Mouse (Mus musculus) stomach, embryonic 14.5 days (tissue): ENCODE data around the gene Asb2. TPM values are rescaled to one million over a fixed set of nuclear protein-coding genes. Genes with fewer than 3 reads are reported as not detected.

Experiments used
- ATAC-seq: fragments of 200-750 bp; cut with Nextera tagmentation; 2 replicates; pipeline ENCODE4 v1.8.0; 2017; ENCODE audit warnings: low read depth, moderate TSS enrichment; ENCODE audit not compliant: insufficient number of reproducible peaks, insufficient read depth, low FRiP score
- H3K27ac ChIP-seq: fragments of 300-500 bp; sonication (generic); 2 replicates; pipeline ENCODE4 v1.5.1; 2014; ENCODE audit warnings: mild to moderate bottlenecking, low read length, moderate library complexity, mixed read lengths
- H3K27me3 ChIP-seq: fragments of 300-500 bp; sonication (generic); 2 replicates; pipeline ENCODE4 v1.6.1; 2014; ENCODE audit warnings: low read length, control low read depth, mixed read lengths; ENCODE audit not compliant: control insufficient read depth, insufficient read depth
- H3K36me3 ChIP-seq: fragments of 300-500 bp; sonication (generic); 2 replicates; pipeline ENCODE4 v1.6.1; 2014; ENCODE audit warnings: mild to moderate bottlenecking, control low read depth, low read length, moderate library complexity, mixed read lengths; ENCODE audit not compliant: control insufficient read depth, insufficient read depth
- H3K4me1 ChIP-seq: fragments of 300-500 bp; sonication (generic); 2 replicates; pipeline ENCODE4 v1.6.1; 2014; ENCODE audit warnings: low read length, control low read depth, mixed read lengths; ENCODE audit not compliant: control insufficient read depth, insufficient read depth
- H3K4me2 ChIP-seq: fragments of 300-500 bp; sonication (generic); replicated peaks from 2 replicates; pipeline ENCODE4 v1.6.1; 2014; ENCODE audit warnings: low read depth, low read length, control low read depth
- H3K4me3 ChIP-seq: fragments of 300-500 bp; sonication (generic); 2 replicates; pipeline ENCODE4 v1.5.1; 2014; ENCODE audit warnings: low read depth, low read length, control low read depth
- H3K9ac ChIP-seq: fragments of 300-500 bp; sonication (generic); replicated peaks from 2 replicates; pipeline ENCODE4 v1.6.1; 2014; ENCODE audit warnings: low read depth, mild to moderate bottlenecking, control low read depth, low read length, moderate library complexity, mixed read lengths
- H3K9me3 ChIP-seq: fragments of 300-500 bp; sonication (generic); 2 replicates; pipeline ENCODE4 v1.6.1; 2016; ENCODE audit warnings: low read depth, low read length, control low read depth; ENCODE audit not compliant: control insufficient read depth
- WGBS: fragments of 180-500 bp; shearing (Covaris S2); extraction: QIAGEN DNeasy Blood & Tissue Kit; methylation state at CpG from one replicate; pipeline ENCODE4 v1.1.7; 2014; 5-methylcytosine and 5-hydroxymethylcytosine counted together
- polyA plus RNA-seq: library from polyadenylated mRNA; unstranded; fragments of >200 nt; fragmentation: Nextera tagmentation; extraction: Ambion mirVana; gene quantifications from 2 replicates; pipeline ENCODE4 v1.2.1, GENCODE M21; 2014

Gene Asb2
- polyA plus RNA-seq, 1 experiment from 2014 or later: 22.3 TPM

DNA sequence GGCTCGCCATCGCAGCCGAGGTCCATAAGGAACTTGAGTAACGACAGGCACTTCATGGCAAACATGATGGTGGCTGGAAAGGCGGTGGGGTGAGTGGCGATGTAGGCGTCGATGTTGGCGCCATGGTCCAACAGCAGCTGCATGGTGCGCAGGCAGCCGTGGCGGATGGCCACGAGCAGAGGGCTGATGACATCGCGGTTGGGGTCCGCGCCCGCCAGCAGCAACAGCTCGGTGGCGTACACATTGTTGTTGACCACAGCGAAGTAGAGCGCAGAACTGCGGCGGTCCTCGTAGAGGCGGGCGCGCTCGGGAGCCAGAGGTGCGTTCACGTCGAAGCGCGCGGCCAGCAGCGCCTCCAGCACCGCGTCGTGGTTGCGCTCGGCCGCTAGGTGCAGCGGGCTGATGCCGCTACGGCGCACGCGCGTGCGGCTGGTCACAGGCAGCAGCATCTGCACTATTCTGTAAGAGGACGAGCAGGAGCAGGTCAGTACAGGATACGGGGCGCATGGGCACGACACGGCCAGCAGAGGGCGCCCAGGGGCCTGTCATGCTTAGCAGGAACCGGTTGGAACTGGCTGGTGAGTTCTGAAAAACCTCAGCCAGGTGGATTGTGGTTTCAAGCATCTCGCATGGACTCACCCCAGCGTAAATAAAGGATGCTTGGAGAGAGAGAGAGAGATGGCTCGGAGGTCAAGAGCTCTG is 30.5 kb downstream of the Asb2 start:
- H3K36me3 ChIP-seq: no peaks in the 10 kb centered on the region
- no peaks in the 10 kb centered on the region for H3K27me3 ChIP-seq
- no peak overlapping the region for H3K9ac ChIP-seq
- peak; percentile 89 for ATAC-seq
- H3K4me1 ChIP-seq: no peaks in the 10 kb centered on the region
- H3K27ac ChIP-seq: no peak overlapping the region
- H3K4me3 ChIP-seq: peak overlapping the region; percentile 27
- H3K4me2 ChIP-seq: peak overlapping the region; percentile 52
- no peaks in the 10 kb centered on the region for H3K9me3 ChIP-seq
- 8% methylated on average over 58 of the region's 60 CpGs for WGBS

DNA sequence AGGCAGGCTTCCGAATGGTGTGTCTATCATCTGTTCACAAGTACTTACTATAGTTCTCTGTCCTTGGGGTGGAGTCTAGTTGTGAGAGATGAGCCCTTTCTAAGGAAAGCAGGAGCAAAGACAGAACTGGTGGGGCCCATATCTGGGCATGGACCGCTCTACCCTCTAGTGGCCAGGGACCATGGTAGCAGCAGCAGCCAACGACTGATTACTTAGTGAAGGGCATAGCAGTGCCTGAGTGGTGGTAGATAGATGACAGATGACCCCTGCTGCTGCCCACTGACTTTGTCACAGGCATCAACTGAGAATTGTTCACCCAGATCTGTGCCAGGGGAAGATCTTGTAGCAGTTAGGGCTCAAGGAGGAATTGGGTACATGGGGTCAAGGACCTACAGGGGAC is 33.0 kb downstream of the Asb2 start:
- H3K9me3 ChIP-seq: no peaks in the 10 kb centered on the region
- H3K4me3 ChIP-seq: no peak overlapping the region
- no peak overlapping the region for H3K4me2 ChIP-seq
- H3K9ac ChIP-seq: no peak overlapping the region
- no peaks in the 10 kb centered on the region for H3K36me3 ChIP-seq
- no peaks in the 10 kb centered on the region for H3K4me1 ChIP-seq
- H3K27ac ChIP-seq: no peak overlapping the region
- no peak for ATAC-seq
- whole genome bisulfite sequencing: 43% methylated on average over 3 of the region's 3 CpGs
- H3K27me3 ChIP-seq: no peaks in the 10 kb centered on the region

DNA sequence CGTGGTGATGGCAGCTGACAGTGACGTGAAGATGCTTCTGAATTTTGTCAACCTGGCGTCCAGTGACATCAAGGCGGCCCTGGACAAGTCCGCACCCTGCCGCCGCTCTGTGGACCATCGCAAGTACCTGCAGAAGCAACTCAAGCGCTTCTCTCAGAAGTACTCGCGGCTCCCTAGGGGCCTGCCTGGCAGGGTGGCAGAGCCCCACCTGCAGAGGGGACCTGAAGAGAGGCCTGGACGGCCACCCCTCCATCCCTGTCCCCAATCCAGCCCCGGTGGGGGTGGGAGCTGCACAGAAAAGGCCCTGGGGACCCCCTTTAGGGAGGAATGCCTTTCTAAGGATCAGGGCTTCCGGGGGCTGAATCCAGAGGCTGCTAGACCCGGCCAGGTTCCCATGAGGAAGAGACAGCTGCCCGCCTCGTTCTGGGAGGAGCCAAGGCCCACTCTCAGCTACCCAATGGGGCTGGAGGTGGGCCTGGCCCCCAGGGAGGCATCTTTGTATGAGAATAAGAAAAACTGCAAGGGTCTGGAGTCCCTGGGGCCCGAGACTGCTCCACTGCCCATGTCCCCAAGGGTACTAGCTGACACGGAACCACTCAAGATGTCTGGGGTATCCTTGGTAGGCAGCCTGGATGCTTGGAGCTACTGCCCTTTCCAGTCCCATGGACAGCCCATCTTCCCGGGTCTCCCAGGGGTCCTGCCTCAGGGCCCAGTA is 39.8 kb downstream of the Asb2 start:
- 54% methylated on average over 20 of the region's 20 CpGs for WGBS
- no peaks in the 10 kb centered on the region for H3K36me3 ChIP-seq

DNA sequence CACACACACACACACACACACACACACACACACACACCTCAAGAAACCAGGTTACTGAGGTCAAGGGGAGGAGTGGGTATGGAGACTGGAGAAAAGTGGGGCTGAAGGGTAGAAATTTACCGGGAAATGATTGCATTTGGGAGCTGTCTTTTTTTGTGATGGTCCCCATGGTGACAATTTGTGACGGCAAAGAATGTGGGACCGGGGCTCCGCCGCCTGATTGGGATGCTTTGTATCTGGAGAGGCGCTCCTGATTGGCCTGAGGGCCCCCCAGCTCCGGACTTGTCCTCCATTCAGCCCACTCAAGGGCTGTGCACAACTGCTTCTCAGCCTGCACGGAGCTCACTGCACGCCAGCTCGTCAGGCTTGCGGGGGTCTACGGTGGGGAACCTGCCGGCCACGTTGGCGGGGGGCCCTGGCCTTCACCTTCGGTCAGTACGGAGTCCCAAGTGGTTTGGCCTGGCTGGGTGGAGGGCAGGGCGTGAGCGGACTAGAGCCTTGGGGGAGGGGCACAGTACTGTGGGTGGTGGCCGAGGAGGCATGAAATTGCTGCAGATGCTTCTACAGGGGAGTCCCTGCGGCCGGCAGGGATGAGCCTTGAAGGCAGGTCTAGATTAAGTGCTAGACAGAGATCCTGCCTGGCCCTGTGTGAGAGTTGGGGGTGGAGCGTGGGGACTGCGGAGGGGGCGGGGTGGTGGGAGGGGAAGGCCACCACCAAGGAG is 41.0 kb downstream of the Asb2 start:
- H3K9ac ChIP-seq: no peak overlapping the region; the same call in 1 of the 2 replicates
- peaks cover 4% of the 10 kb centered on the region; the same call in 1 of the 2 replicates for H3K4me1 ChIP-seq
- H3K4me3 ChIP-seq: 0 out of 2 replicates have a peak overlapping the region, but pooled peaks have one; percentile 5
- H3K4me2 ChIP-seq: peak overlapping the region; percentile 33
- H3K9me3 ChIP-seq: no peaks in the 10 kb centered on the region
- no peaks in the 10 kb centered on the region for H3K27me3 ChIP-seq
- H3K36me3 ChIP-seq: no peaks in the 10 kb centered on the region
- WGBS: 9% methylated on average over 25 of the region's 25 CpGs
- H3K27ac ChIP-seq: no peak overlapping the region
- no peak for ATAC-seq

More for the DNA sequence above, 39.8 kb downstream of the Asb2 start:
- ATAC-seq: no peak
- no peaks in the 10 kb centered on the region for H3K27me3 ChIP-seq
- peaks cover 4% of the 10 kb centered on the region; the same call in 1 of the 2 replicates for H3K4me1 ChIP-seq
- no peak overlapping the region for H3K9ac ChIP-seq
- no peak overlapping the region for H3K27ac ChIP-seq
- no peaks in the 10 kb centered on the region for H3K9me3 ChIP-seq
- H3K4me3 ChIP-seq: no peak overlapping the region
- H3K4me2 ChIP-seq: no peak overlapping the region

DNA sequence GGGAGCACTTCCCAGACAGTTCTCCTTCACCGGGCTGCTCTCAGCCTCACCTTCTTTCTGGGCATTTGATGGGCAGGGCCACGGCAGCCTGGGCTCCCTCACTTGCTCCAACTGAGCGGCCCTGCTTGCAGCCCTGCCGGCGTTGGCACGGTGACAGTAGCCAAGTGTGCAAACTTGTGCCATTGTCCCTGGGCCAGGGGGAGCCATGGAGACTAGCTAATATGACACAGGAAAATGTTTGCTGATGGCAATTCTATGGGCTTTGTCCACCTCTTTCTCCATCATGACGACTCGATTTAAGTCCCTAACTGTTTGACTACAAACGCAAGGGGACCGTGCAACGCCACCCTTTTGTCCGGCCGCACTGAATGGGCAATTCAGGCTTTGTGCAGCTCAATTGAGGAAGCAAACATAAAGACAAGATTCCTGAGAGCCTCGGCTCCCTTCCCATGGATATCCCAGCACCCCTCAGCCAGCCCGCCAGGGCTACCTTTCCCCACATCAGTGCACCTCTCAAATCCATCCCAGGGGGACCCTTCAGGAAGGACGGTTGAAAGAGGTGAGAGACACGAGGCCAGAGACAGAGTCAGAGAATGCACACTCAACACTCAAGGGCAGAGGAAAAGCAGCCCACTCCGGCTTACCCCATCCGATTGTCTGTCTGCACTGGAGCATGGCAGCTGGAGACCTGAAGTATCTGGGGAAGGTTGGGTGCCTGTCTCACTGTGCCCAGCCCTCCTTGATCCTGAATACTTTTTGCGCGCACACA is 41.7 kb downstream of the Asb2 start:
- no peak for ATAC-seq
- H3K4me2 ChIP-seq: no peak overlapping the region
- H3K4me3 ChIP-seq: no peak overlapping the region
- peaks cover 4% of the 10 kb centered on the region; the same call in 1 of the 2 replicates for H3K4me1 ChIP-seq
- H3K36me3 ChIP-seq: no peaks in the 10 kb centered on the region
- H3K27me3 ChIP-seq: no peaks in the 10 kb centered on the region
- no peak overlapping the region for H3K27ac ChIP-seq
- 70% methylated on average over 21 of the region's 21 CpGs for WGBS
- no peak overlapping the region for H3K9ac ChIP-seq
- no peaks in the 10 kb centered on the region for H3K9me3 ChIP-seq

DNA sequence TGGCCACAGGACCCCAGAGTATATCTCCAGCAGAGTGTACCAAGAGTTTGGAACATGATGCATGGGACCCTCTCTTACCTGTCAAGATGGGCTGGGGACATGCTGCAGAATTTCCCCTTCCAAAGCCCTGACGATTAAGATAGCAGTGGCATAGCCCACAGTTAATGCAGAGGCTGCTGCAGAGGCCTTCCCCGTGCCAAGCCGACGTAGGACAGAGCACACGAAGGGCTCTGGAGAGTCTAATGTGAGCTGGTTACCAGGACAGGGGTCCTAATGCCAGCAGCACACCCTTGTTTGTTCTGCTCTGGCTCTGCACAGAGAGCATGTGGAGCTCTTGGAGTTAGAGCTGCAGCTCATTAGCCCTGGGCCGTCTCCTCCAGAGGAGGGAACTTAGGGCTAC is 42.5 kb downstream of the Asb2 start:
- no peaks in the 10 kb centered on the region for H3K27me3 ChIP-seq
- H3K4me2 ChIP-seq: no peak overlapping the region
- WGBS: 77% methylated on average over 6 of the region's 6 CpGs
- peaks cover 4% of the 10 kb centered on the region; the same call in 1 of the 2 replicates for H3K4me1 ChIP-seq
- no peak for ATAC-seq
- no peak overlapping the region for H3K9ac ChIP-seq
- no peak overlapping the region for H3K27ac ChIP-seq
- H3K4me3 ChIP-seq: no peak overlapping the region
- no peaks in the 10 kb centered on the region for H3K9me3 ChIP-seq
- no peaks in the 10 kb centered on the region for H3K36me3 ChIP-seq

DNA sequence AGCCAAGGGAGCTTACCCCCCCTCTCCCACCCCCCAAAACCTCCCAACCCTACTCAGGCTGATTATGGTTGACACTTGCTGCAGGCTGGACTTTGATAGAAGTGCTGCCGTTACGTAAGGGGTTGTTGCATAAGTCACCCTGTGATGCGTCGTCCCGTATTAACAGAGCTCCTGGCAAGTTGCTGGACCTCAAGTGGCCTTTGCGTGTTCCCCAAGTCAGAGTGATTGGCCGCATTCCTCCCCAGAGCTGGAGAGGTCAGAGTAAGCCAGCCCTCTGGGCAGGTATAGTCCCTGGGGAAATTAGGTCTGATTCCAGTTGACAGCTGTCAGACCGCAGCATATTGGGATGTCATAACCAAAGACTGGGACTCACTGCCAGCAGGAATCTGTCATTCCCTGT is 43.9 kb downstream of the Asb2 start:
- H3K4me2 ChIP-seq: no peak overlapping the region
- no peaks in the 10 kb centered on the region for H3K36me3 ChIP-seq
- H3K4me3 ChIP-seq: no peak overlapping the region
- H3K27me3 ChIP-seq: no peaks in the 10 kb centered on the region
- ATAC-seq: no peak
- peaks cover 4% of the 10 kb centered on the region; the same call in 1 of the 2 replicates for H3K4me1 ChIP-seq
- H3K9ac ChIP-seq: no peak overlapping the region
- WGBS: 76% methylated on average over 8 of the region's 8 CpGs
- H3K9me3 ChIP-seq: no peaks in the 10 kb centered on the region
- H3K27ac ChIP-seq: no peak overlapping the region

DNA sequence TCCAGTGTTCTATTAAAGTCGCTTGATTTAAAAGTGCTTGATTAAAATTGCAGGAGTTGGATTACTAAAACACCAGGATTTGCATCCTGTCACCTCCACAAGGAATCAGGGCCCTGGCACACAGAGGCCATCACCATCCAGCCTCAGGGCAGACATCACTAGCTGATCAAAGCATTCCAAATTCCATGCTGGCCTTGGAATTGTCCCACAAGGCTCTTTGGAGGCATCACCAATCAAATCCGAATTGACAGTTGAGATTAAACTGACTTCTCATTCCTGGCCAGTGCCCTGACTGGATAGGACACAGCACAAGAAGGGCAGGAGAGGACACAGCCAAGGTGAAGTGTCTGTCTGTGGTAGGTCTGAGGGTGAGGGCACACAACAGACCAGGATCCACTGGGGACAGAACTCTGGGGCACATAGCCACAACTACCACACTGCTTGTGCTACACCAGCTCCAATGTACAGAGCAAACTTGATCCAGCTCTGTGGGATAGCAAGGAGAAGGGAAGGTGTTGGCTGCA is 45.0 kb downstream of the Asb2 start, which contains the start of gene Fam181a:
TSS of gene Fam181a (plus strand) at position 232 of the 524 bp plus-strand sequence.
- Histone ChIP-seq H3K27me3 (no peaks in the 10 kb centered on the region), H3K4me2 (no peak within 1 kb of the TSS), H3K36me3 (no peaks in the 10 kb centered on the region), H3K4me3 (no peak within 1 kb of the TSS), H3K4me1 (peaks cover 4% of the 10 kb centered on the region; the same call in 1 of the 2 replicates), H3K9me3 (no peaks in the 10 kb centered on the region), H3K27ac (no peak within 1 kb of the TSS), H3K9ac (no peak within 1 kb of the TSS)
- 73% methylated on average over 2 of the region's 2 CpGs for WGBS
- ATAC-seq: no peak
